Mouse (Mus musculus) G1E (cell line): ENCODE measurements around the gene Ift172. TPM values are rescaled to one million over a fixed set of nuclear protein-coding genes. Genes with fewer than 3 reads are reported as not detected.
A peak's percentile ranks its signal among the peaks of the same experiment; 100 is the strongest.
"Not testable (repeated sequence)": the region's sequence is repeated elsewhere in the genome, so short reads cannot be mapped to it uniquely, and the experiment has no call there.

Experiments
- ATAC-seq: 2 replicates; pipeline ENCODE4 v1.8.0; 2016; ENCODE audit warnings: mild to moderate bottlenecking; ENCODE audit not compliant: insufficient number of reproducible peaks, poor library complexity, low FRiP score, severe bottlenecking; ENCODE audit errors: extremely low read depth
- DNase-seq: peaks from one replicate; pipeline ENCODE4 v3.0.0; 2012; ENCODE audit warnings: low spot score
- H3K27me3 ChIP-seq: 2 replicates; pipeline ENCODE4 v1.6.1; 2012; ENCODE audit warnings: mild to moderate bottlenecking, low read length, inconsistent platforms; ENCODE audit not compliant: insufficient read depth
- H3K36me3 ChIP-seq: replicated peaks from 2 replicates; pipeline ENCODE3; 2012; ENCODE audit warnings: mild to moderate bottlenecking, inconsistent platforms
- H3K4me1 ChIP-seq: 2 replicates; pipeline ENCODE4 v1.6.1; 2012; ENCODE audit warnings: low read depth, low read length, inconsistent platforms, mixed read lengths; ENCODE audit not compliant: insufficient read depth
- H3K4me3 ChIP-seq: 2 replicates; pipeline ENCODE4 v1.5.1; 2012; ENCODE audit warnings: low read depth, mild to moderate bottlenecking, inconsistent platforms, low read length, moderate library complexity, mixed read lengths
- H3K9me3 ChIP-seq: replicated peaks from 2 replicates; pipeline ENCODE4 v1.6.1; 2012; ENCODE audit warnings: inconsistent platforms
- CTCF ChIP-seq: IDR thresholded peaks from 2 replicates; pipeline ENCODE4 v1.5.1; 2012; ENCODE audit warnings: low read depth, low read length, inconsistent platforms, mixed read lengths
- GATA1 ChIP-seq: IDR thresholded peaks from 2 replicates; pipeline ENCODE4 v1.6.1; 2012; ENCODE audit warnings: borderline replicate concordance, low read length, inconsistent platforms, mixed read lengths
- GATA2 ChIP-seq: IDR thresholded peaks from 2 replicates; pipeline ENCODE4 v1.6.1; 2012; ENCODE audit warnings: low read depth, low read length, inconsistent platforms, borderline replicate concordance
- POLR2AphosphoS5 ChIP-seq: IDR thresholded peaks from 2 replicates; pipeline ENCODE4 v1.6.1; 2012; ENCODE audit warnings: low read depth, low read length, inconsistent platforms; ENCODE audit not compliant: insufficient replicate concordance
- TAL1 ChIP-seq: conservative IDR thresholded peaks from 2 replicates; pipeline ENCODE4 v1.6.1; 2012; ENCODE audit warnings: low read depth, low read length, inconsistent platforms, mixed read lengths
- polyA plus RNA-seq: library from polyadenylated mRNA; stranded (reverse); fragments of >175 nt; gene quantifications from 2 replicates; pipeline ENCODE4 v1.2.3, GENCODE M21; 2012
- total RNA-seq, 2 experiments: library from RNA; stranded (forward) in 1 of 2; stranded (reverse) in 1 of 2; fragments of 200-1000 nt in 1 of 2; fragments of >200 nt in 1 of 2; fragmentation: Nextera tagmentation in 1 of 2; gene quantifications; 2 replicates each; pipeline ENCODE4 v1.2.3; 2014 to 2017

The Ift172 gene
- total and polyA plus RNA-seq, 3 experiments: 21.5 to 37.8 (median 24.3) TPM

DNA sequence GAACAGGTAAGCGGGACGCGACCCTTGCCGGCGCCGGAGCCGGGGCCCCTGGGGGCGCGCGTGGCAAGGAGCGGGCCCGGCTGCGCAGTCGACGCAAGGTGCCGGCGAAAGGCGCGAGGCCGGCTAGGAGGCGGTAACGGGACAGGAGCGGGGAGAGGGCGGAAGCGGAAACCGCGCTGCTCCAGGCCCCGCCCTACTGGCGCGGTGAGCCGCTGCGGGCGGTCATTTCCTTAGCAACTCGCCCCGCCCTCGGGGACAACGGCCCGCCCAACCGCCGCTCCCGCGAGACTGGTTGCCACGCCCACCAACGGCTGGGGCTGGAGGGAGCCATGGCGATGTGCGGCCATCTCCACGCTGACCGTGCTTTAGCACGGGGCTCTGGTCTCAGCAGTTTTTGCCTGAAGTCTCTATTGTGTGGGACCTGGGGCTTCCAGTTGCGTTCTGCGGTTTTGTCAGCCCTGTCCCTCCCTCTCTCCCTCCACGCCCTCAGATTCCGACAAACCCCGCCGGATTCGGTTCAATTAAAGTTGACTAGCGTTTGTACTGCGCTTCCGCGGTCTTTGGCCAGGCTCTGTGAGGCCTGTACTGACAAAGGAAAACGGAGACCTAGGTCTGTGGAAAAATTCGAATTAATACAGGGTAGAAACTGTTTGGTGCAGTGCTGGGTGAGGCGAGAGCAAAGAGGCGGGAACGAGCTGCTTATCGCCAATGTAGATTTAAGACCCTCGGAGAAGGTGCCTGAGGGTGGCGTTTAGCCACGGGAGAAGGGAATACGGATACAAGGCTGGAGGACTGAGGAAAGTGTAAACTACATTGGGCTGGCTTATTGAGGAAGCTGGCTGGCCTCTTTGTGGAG, 70.2 kb downstream of the Ift172 start, which contains the start of gene Ppm1g:
Ppm1g (minus strand) TSS at position 240 of the 856 bp plus-strand sequence.
- ATAC-seq (peak; percentile 71), DNase-seq (peak; percentile 90)
- Histone ChIP-seq H3K9me3 (no peaks in the 10 kb centered on the region), H3K4me3 (peak within 1 kb of the TSS; percentile 99), H3K27me3 (no peaks in the 10 kb centered on the region), H3K4me1 (peaks cover 25% of the 10 kb centered on the region), H3K36me3 (peaks cover 12% of the 10 kb centered on the region)
- TF ChIP-seq TAL1 (no peak), POLR2AphosphoS5 (0 out of 2 replicates have a peak, but pooled peaks have one; percentile 69)

DNA sequence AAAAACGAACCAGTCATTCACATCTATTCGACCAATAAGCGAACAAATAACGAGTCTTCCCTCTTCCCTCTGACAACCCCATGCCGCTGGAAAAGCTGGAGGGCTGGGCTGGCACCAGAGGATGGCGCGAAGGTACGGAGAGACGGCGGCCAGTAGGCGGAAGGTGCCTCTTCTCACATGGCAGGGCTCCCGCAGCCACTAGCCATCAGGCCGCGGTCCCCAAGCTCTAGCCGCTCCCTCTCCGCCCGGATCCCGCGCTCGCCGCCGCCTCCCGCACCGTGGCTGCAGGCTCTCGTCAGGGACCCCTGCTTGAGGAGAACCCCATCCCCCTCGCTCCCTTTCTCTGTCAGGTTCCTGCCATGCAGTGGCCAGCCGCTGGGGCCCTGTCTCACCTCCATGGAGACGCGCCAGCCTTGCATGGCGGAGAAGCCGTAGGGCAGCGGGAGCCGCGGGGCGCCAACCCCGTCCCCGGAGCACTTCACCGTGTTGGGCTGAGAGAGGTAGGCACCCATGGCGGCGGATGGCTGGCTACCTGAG, 70.9 kb downstream of the Ift172 start:
- TF ChIP-seq CTCF (no peak), POLR2AphosphoS5 (no peak), GATA2 (no peak), GATA1 (no peak), TAL1 (no peak)
- H3K4me1 ChIP-seq: peaks cover 30% of the 10 kb centered on the region
- H3K9me3 ChIP-seq: no peaks in the 10 kb centered on the region
- H3K27me3 ChIP-seq: no peaks in the 10 kb centered on the region
- peak overlapping the region; percentile 99 for H3K4me3 ChIP-seq
- DNase-seq: peak; percentile 35
- peaks cover 17% of the 10 kb centered on the region for H3K36me3 ChIP-seq
- ATAC-seq: no peak

DNA sequence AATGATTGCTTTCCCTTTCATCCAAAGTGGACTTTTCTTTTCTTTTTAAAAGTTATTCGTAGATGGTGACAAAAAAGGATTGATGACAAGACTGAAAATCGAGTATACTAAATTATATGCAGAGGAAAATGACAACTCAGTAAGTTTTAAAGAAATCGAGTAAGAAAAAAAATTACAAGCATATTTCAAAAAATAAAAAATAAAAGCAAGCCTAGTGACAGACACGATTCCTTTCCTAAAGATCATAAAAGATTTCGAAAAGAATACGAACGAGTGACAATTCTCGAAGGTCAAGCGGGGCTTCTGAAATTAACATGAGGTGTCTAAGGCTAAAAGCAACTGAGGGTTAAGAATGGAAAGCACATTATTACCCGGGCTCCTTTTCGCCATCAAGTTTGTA, 71.4 kb downstream of the Ift172 start:
- no peak for DNase-seq
- Histone ChIP-seq H3K36me3 (peaks cover 22% of the 10 kb centered on the region), H3K27me3 (no peaks in the 10 kb centered on the region), H3K9me3 (no peaks in the 10 kb centered on the region), H3K4me1 (peaks cover 34% of the 10 kb centered on the region), H3K4me3 (peak overlapping the region; percentile 99)
- ATAC-seq: no peak
- TF ChIP-seq GATA1 (no peak), TAL1 (no peak), POLR2AphosphoS5 (no peak), GATA2 (no peak), CTCF (no peak)

DNA sequence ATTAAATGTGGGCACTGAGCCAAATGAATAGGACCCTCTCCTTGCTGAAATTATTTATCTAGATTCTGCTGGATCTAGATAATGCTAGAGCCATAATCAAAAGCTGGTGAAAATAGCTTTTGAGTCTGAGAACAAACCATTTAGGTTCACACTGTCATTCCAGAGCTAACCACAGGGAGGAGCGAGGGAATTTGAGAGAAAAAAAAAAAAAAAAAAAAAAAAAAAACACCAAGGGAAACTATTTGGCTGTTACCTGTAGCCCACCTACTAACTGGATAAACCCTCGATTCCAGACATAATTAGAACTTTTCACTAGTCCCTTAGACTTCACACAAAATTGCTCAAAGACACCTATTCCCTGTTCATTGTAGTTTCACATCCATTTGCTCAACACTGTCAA, 71.8 kb downstream of the Ift172 start:
- Histone ChIP-seq H3K36me3 (peaks cover 24% of the 10 kb centered on the region), H3K27me3 (no peaks in the 10 kb centered on the region), H3K4me1 (peaks cover 35% of the 10 kb centered on the region), H3K4me3 (peak overlapping the region; percentile 99), H3K9me3 (no peaks in the 10 kb centered on the region)
- TF ChIP-seq POLR2AphosphoS5 (no peak), CTCF (no peak), GATA1 (no peak), GATA2 (no peak), TAL1 (no peak)
- ATAC-seq: no peak
- DNase-seq: no peak

DNA sequence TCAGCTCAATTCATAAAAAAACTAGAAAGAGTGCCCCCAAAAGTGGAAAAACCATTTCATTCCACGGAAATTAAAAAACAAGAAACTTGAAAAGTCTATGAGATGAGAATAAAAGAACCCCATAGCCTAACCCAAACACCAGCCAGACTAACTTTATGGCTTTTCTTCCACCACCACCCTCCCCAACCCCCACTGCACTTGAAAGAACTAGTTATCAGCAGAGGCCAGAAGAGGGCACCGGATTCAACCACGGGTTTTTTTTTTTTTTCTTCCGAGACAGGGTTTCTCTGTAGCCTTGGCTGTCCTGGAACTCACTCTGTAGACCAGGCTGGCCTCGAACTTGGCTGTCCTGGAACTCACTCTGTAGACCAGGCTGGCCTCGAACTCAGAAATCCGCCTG, 72.6 kb downstream of the Ift172 start:
- DNase-seq (no peak), ATAC-seq (no peak)
- Histone ChIP-seq H3K36me3 (peaks cover 28% of the 10 kb centered on the region), H3K9me3 (no peaks in the 10 kb centered on the region), H3K4me3 (no peak overlapping the region; the same call in 1 of the 2 replicates), H3K27me3 (no peaks in the 10 kb centered on the region), H3K4me1 (peaks cover 36% of the 10 kb centered on the region)
- TF ChIP-seq GATA1: no peak
- TF ChIP-seq POLR2AphosphoS5: no peak
- no peak; the same call in 1 of the 2 replicates for TF ChIP-seq TAL1
- TF ChIP-seq GATA2: no peak
- TF ChIP-seq CTCF: no peak

DNA sequence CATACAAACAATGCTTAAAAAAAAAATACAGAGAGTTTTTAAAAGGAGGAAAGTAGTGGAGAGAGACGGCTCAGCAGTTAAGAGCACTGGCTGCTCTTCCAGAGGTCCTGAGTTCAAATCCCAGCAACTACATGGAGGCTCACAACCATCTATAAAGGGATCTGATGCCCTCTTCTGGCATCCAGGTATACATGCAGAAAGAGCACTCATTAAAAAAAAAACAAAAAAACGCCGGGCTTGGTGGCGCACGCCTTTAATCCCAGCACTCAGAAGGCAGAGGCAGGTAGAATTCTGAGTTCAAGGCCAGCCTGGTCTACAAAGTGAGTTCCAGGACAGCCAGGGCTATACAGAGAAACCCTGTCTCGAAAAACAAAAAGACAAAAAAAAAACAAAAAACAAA, 74.4 kb downstream of the Ift172 start:
- not testable (repeated sequence) for H3K27me3 ChIP-seq, H3K9me3 ChIP-seq, H3K4me3 ChIP-seq, ATAC-seq, DNase-seq
- Histone ChIP-seq H3K36me3 (peaks cover 40% of the 10 kb centered on the region), H3K4me1 (peaks cover 46% of the 10 kb centered on the region)

DNA sequence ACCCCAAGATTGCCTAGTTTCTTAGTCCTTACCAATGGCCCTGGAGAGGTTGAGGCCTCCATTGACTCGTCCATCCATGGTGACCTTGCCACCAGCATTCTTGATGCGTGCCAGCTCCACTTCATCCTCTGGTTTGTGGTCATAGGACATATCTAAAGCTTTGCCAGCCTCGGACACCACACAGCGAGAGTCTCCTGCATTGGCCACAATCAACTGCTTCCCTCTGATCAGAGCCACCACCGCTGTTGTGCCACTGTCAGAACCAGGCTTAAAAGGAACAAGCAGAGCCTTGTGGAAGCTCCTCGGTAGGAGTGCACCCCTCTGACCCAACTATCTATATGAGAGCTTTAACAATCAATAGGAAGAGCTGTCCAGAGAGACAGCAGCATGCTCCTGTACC, 86.5 kb downstream of the Ift172 start:
- TF ChIP-seq TAL1 (no peak), GATA1 (no peak), GATA2 (no peak), CTCF (no peak), POLR2AphosphoS5 (no peak)
- H3K4me3 ChIP-seq: no peak overlapping the region
- peaks cover 52% of the 10 kb centered on the region for H3K4me1 ChIP-seq
- no peak for DNase-seq
- H3K27me3 ChIP-seq: no peaks in the 10 kb centered on the region
- no peaks in the 10 kb centered on the region for H3K9me3 ChIP-seq
- no peak for ATAC-seq
- H3K36me3 ChIP-seq: peaks cover 88% of the 10 kb centered on the region
